15 mouse cellular contexts compared by ENCODE assay signal in genomic region chr1:59456825-59457224, GRCm38 (mm10). TPM values are rescaled to one million over a fixed set of nuclear protein-coding genes. Genes with fewer than 3 reads are reported as not detected.
DNase-seq lines count a peak whose midpoint lies in the region; ATAC-seq and TF ChIP-seq lines count a peak whose summit lies in the region.
"Had no signal": no experiment of that assay in that cellular context is flagged by ENCODE, and none has a peak within 500 bp of the region (broad histone marks: within the 10 kb centered on the region; RNA-seq: fewer than 3 reads in every experiment).

No protein-coding gene starts in this region.

- H3K4me3 ChIP-seq in lung, postnatal 0 days (ENCODE audit: low read depth, low read length) = no peak overlapping the region
- H3K4me3 ChIP-seq in limb, embryonic 15.5 days = no peak overlapping the region
- no peak overlapping the region for H3K4me3 ChIP-seq in neural tube, embryonic 15.5 days (replicated peaks)
- H3K4me3 ChIP-seq: heart, adult 2 months; liver, embryonic 13.5 days had no signal

- DNase-seq in heart, adult 18-20 months = peak; percentile 24 to 31
- no peak for DNase-seq in heart, adult 11 months
- peak; percentile 24 for DNase-seq in lung, postnatal 0 days (ENCODE audit: low spot score)
- no peak for DNase-seq in lung, postnatal 25 days (ENCODE audit: low spot score)
- peak; percentile 32 for DNase-seq in brain, adult 2 months (ENCODE audit: low read depth, low spot score)
- DNase-seq: adrenal gland, postnatal 14 days; cerebellum, adult 9-10 months; embryo, embryonic 11 days; kidney, postnatal 14 days; liver, embryonic 13.5 days; midbrain, embryonic 14.5 days had no signal

- H3K4me1 ChIP-seq in lung, postnatal 0 days (ENCODE audit: insufficient read depth, low read depth, low read length) = peaks cover 9% of the 10 kb centered on the region; the same call in 1 of the 2 replicates
- H3K4me1 ChIP-seq in limb, embryonic 15.5 days = peaks cover 33% of the 10 kb centered on the region
- H3K4me1 ChIP-seq in neural tube, embryonic 15.5 days = peaks cover 13% of the 10 kb centered on the region
- H3K4me1 ChIP-seq: liver, embryonic 13.5 days had no signal

- no peaks in the 10 kb centered on the region for H3K9me3 ChIP-seq in lung, postnatal 0 days (ENCODE audit: low read length)
- H3K9me3 ChIP-seq in limb, embryonic 15.5 days = no peaks in the 10 kb centered on the region
- no peaks in the 10 kb centered on the region for H3K9me3 ChIP-seq in neural tube, embryonic 15.5 days (replicated peaks)
- H3K9me3 ChIP-seq: liver, embryonic 13.5 days had no signal

- H3K27me3 ChIP-seq in lung, postnatal 0 days (replicated peaks; ENCODE audit: insufficient read depth, low read length) = no peaks in the 10 kb centered on the region
- no peaks in the 10 kb centered on the region for H3K27me3 ChIP-seq in limb, embryonic 15.5 days
- H3K27me3 ChIP-seq in neural tube, embryonic 15.5 days (replicated peaks) = no peaks in the 10 kb centered on the region
- H3K27me3 ChIP-seq: liver, embryonic 13.5 days had no signal

- TF ChIP-seq EP300 in lung, postnatal 0 days (IDR thresholded peaks at IDR 0.05) = no peak

- no peak for TF ChIP-seq CTCF in lung, postnatal 0 days (IDR thresholded peaks at IDR 0.05)

- 22% methylated on average over 3 of the region's 3 CpGs for WGBS in lung, postnatal 0 days
- 33% methylated on average over 3 of the region's 3 CpGs for WGBS in limb, embryonic 15.5 days
- 27% methylated on average over 3 of the region's 3 CpGs for WGBS in neural tube, embryonic 15.5 days

- H3K36me3 ChIP-seq in lung, postnatal 0 days (ENCODE audit: insufficient read depth, low read length) = no peaks in the 10 kb centered on the region
- no peaks in the 10 kb centered on the region for H3K36me3 ChIP-seq in limb, embryonic 15.5 days
- no peaks in the 10 kb centered on the region for H3K36me3 ChIP-seq in neural tube, embryonic 15.5 days
- H3K36me3 ChIP-seq: liver, embryonic 13.5 days had no signal

- no peak overlapping the region for H3K27ac ChIP-seq in lung, postnatal 0 days (ENCODE audit: low read length)
- peak overlapping the region; percentile 65 for H3K27ac ChIP-seq in limb, embryonic 15.5 days
- H3K27ac ChIP-seq in neural tube, embryonic 15.5 days (replicated peaks) = no peak overlapping the region
- H3K27ac ChIP-seq: heart, adult 2 months; liver, embryonic 13.5 days had no signal

- no peak for ATAC-seq in lung, postnatal 0 days
- peak; percentile 61; the same call in 1 of the 2 replicates for ATAC-seq in limb, embryonic 15.5 days (ENCODE audit: insufficient number of reproducible peaks, low FRiP score, low TSS enrichment, low read depth)
- no peak for ATAC-seq in neural tube, embryonic 15.5 days (ENCODE audit: low FRiP score)

- H3K4me2 ChIP-seq in lung, postnatal 0 days (replicated peaks; ENCODE audit: low read depth, low read length) = no peak overlapping the region
- 0 out of 2 replicates have a peak overlapping the region, but pooled peaks have one; percentile 5 for H3K4me2 ChIP-seq in limb, embryonic 15.5 days
- H3K4me2 ChIP-seq in neural tube, embryonic 15.5 days = no peak overlapping the region
- H3K4me2 ChIP-seq: liver, embryonic 13.5 days had no signal

- H3K9ac ChIP-seq in lung, postnatal 0 days (replicated peaks; ENCODE audit: low read depth) = no peak overlapping the region
- H3K9ac ChIP-seq in limb, embryonic 15.5 days = no peak overlapping the region
- H3K9ac ChIP-seq in neural tube, embryonic 15.5 days (replicated peaks) = no peak overlapping the region
- H3K9ac ChIP-seq: liver, embryonic 13.5 days had no signal

RNA-seq across cellular contexts. Expression of gene Fzd7, which starts 25.4 kb away (rescaled TPM):
- total RNA-seq in heart, adult 18-20 months (2021) = 1 to 10 TPM; 5.3 to 6.2 TPM
- 7.1 and 9.6 TPM in 2 replicates for polyA plus RNA-seq in lung, postnatal 0 days (2015; fragmentation: Nextera tagmentation; extraction: Ambion mirVana)
- 7.1 and 10.3 TPM in 2 replicates for polyA plus RNA-seq in limb, embryonic 15.5 days (2015; fragmentation: Nextera tagmentation; extraction: Ambion mirVana)
- 3.5 and 4.5 TPM in 2 replicates for polyA plus RNA-seq in neural tube, embryonic 15.5 days (2015; fragmentation: Nextera tagmentation; extraction: Ambion mirVana)

RNA-seq across cellular contexts. Expression of gene Gm973, which starts 59.2 kb away (rescaled TPM):
- total RNA-seq in heart, adult 18-20 months (2021) = under 1 TPM in 1 of 2 experiments, not detected in 1; 0.85 TPM
- polyA plus RNA-seq in lung, postnatal 0 days (2015; fragmentation: Nextera tagmentation; extraction: Ambion mirVana) = 5.5 and 8.1 TPM in 2 replicates
- 1.9 and 2.4 TPM in 2 replicates for polyA plus RNA-seq in limb, embryonic 15.5 days (2015; fragmentation: Nextera tagmentation; extraction: Ambion mirVana)
- polyA plus RNA-seq in neural tube, embryonic 15.5 days (2015; fragmentation: Nextera tagmentation; extraction: Ambion mirVana) = 9.6 and 10.0 TPM in 2 replicates
- polyA plus RNA-seq: spleen, adult 2 months had no signal

Comparison
In these comparisons a context has a peak if more than half of its experiments do, and no peak if none do; other contexts are left out.
1. DNase-seq: peak in heart, adult 18-20 months (2 of 2), lung, postnatal 0 days (single experiment) and brain, adult 2 months (single experiment); none in heart, adult 11 months (single experiment) and lung, postnatal 25 days (single experiment).